Comparison of ENCODE assay signal across 27 mouse cellular contexts in the genomic region with DNA sequence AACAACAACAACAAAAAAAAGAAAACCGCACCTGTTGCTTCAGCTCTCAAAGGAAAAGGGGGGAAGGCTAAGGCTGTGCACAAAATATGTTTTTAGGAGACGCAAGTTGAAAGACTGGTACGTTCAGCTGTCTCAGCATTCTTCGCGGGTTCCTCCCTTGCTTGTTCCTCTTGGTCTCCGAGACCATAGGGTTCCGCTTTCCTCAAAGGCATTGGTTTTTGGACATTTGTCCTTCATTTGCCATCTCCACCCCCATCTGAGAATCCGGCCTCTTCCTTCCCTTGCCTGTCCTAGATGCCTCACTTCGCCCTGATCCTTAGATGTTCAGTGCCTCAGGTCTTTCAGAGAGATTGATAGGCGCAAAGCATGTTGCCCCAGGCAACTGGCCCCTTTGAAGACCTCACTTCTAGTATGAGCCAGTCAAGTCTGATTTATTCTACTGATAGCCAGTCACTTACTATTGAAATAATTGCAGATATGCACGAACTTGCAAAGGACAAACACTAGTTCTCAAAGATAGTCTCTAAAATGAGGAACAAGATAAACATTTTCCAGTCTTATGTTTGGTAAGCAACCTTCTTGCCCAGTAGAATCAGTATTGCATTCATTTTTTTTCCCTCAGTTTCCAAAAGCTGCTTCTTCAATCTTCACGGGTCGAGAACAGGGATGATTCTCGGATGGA.
DNase-seq lines count a peak whose midpoint lies in the region; ATAC-seq and TF ChIP-seq lines count a peak whose summit lies in the region.
"Had no signal": no experiment of that assay in that cellular context is flagged by ENCODE, and none has a peak within 500 bp of the region (broad histone marks: within the 10 kb centered on the region; RNA-seq: fewer than 3 reads in every experiment).

No protein-coding gene starts in this region.

- H3K4me1 ChIP-seq in liver, adult 2 months (ENCODE audit: control insufficient read depth, insufficient read depth, low read length): no peaks in the 10 kb centered on the region
- no peaks in the 10 kb centered on the region for H3K4me1 ChIP-seq in liver, embryonic 12.5 days
- H3K4me1 ChIP-seq: forebrain, embryonic 13.5 days; heart, embryonic 10.5 days; limb, embryonic 10.5 days; limb, embryonic 15.5 days; liver, embryonic 15.5 days; midbrain, embryonic 12.5 days; neural tube, embryonic 13.5 days had no signal

- no peak overlapping the region for H3K4me2 ChIP-seq in liver, embryonic 12.5 days
- H3K4me2 ChIP-seq: forebrain, embryonic 13.5 days; hindbrain, embryonic 14.5 days; limb, embryonic 15.5 days; liver, embryonic 15.5 days; lung, embryonic 14.5 days; midbrain, embryonic 12.5 days; neural tube, embryonic 13.5 days had no signal

- TF ChIP-seq POLR2A in liver, adult 2 months (IDR thresholded peaks at IDR 0.05; ENCODE audit: extremely low read depth, insufficient read depth, low read length): no peak

- no peak overlapping the region for H3K9ac ChIP-seq in liver, adult 2 months (ENCODE audit: low read depth, low read length)
- H3K9ac ChIP-seq in liver, embryonic 12.5 days: no peak overlapping the region
- H3K9ac ChIP-seq: forebrain, embryonic 13.5 days; hindbrain, embryonic 14.5 days; limb, embryonic 15.5 days; liver, embryonic 15.5 days; lung, embryonic 14.5 days; midbrain, embryonic 12.5 days; neural tube, embryonic 13.5 days had no signal

- no peaks in the 10 kb centered on the region for H3K36me3 ChIP-seq in liver, adult 2 months (ENCODE audit: control insufficient read depth, insufficient read depth, low read length)
- H3K36me3 ChIP-seq in liver, embryonic 12.5 days: no peaks in the 10 kb centered on the region
- H3K36me3 ChIP-seq: heart, embryonic 10.5 days; limb, embryonic 10.5 days; limb, embryonic 15.5 days; liver, embryonic 15.5 days; midbrain, embryonic 12.5 days; neural tube, embryonic 13.5 days had no signal

- DNase-seq in heart, adult 9 months (ENCODE audit: low spot score in 2 of 2): peak; percentile 24 to 52
- no peak for DNase-seq in heart, postnatal 25 days (ENCODE audit: low spot score)
- peak; percentile 24 for DNase-seq in liver, adult 2 months (ENCODE audit: extremely low read depth, low read depth, low spot score)
- DNase-seq in urinary bladder, postnatal 36 days (ENCODE audit: low spot score in 2 of 2): peak; percentile 13 to 19
- DNase-seq in urinary bladder, adult 18-20 months (ENCODE audit: low spot score in 2 of 2): no peak
- DNase-seq in cerebellum, postnatal 36 days: no peak
- DNase-seq: adrenal gland, adult 8-10 months; cerebellum, adult 8-10 months; cerebellum, postnatal 25 days; kidney, postnatal 14 days; lung, embryonic 14.5 days; right cerebral cortex, postnatal 14 days; thymus, adult 18-20 months; thymus, postnatal 4 days had no signal

- peaks cover 6% of the 10 kb centered on the region for H3K9me3 ChIP-seq in liver, embryonic 12.5 days (replicated peaks)
- H3K9me3 ChIP-seq: forebrain, embryonic 13.5 days; limb, embryonic 10.5 days; limb, embryonic 15.5 days; liver, embryonic 15.5 days; midbrain, embryonic 12.5 days; neural tube, embryonic 13.5 days had no signal

- no peak for ATAC-seq in liver, embryonic 12.5 days
- ATAC-seq: CD4-positive, CD25-positive, alpha-beta regulatory T cell, adult 4 months; forebrain, embryonic 13.5 days; intestine, postnatal 0 days had no signal

- H3K27me3 ChIP-seq in liver, adult 2 months (ENCODE audit: control insufficient read depth, insufficient read depth, low read length): no peaks in the 10 kb centered on the region
- H3K27me3 ChIP-seq in liver, embryonic 12.5 days (replicated peaks): no peaks in the 10 kb centered on the region
- H3K27me3 ChIP-seq: forebrain, embryonic 13.5 days; limb, embryonic 15.5 days; liver, embryonic 15.5 days; midbrain, embryonic 12.5 days; neural tube, embryonic 13.5 days had no signal

- H3K79me2 ChIP-seq in liver, adult 2 months (ENCODE audit: control insufficient read depth, insufficient read depth, low read length): no peaks in the 10 kb centered on the region

- WGBS in liver, adult 2 months: 90% methylated on average over 14 of the region's 14 CpGs
- 68% methylated on average over 14 of the region's 14 CpGs for WGBS in liver, embryonic 12.5 days (ENCODE audit: insufficient replicate concordance)

- no peak overlapping the region for H3K27ac ChIP-seq in liver, adult 2 months (replicated peaks; ENCODE audit: insufficient read depth, low read depth, low read length)
- H3K27ac ChIP-seq in liver, embryonic 12.5 days: no peak overlapping the region
- H3K27ac ChIP-seq: forebrain, embryonic 13.5 days; heart, embryonic 10.5 days; hindbrain, embryonic 14.5 days; layer of hippocampus, adult 2 months; limb, embryonic 10.5 days; limb, embryonic 15.5 days; liver, embryonic 15.5 days; midbrain, embryonic 12.5 days; neural tube, embryonic 13.5 days; stomach, postnatal 0 days had no signal

- no peak overlapping the region for H3K4me3 ChIP-seq in liver, adult 2 months (ENCODE audit: insufficient read depth, low read depth, low read length)
- H3K4me3 ChIP-seq in liver, embryonic 12.5 days: no peak overlapping the region
- H3K4me3 ChIP-seq: forebrain, embryonic 13.5 days; heart, embryonic 10.5 days; layer of hippocampus, adult 2 months; limb, embryonic 10.5 days; limb, embryonic 15.5 days; liver, embryonic 15.5 days; midbrain, embryonic 12.5 days; neural tube, embryonic 13.5 days had no signal

- no peak for TF ChIP-seq CTCF in liver, adult 2 months (IDR thresholded peaks at IDR 0.05; ENCODE audit: low read depth, low read length)

- intact Hi-C loops in heart, postnatal 25 days (cut with DNase I): no loop called here

Comparison
In these comparisons a context has a peak if more than half of its experiments do, and no peak if none do; other contexts are left out.
1. DNase-seq: peak in heart, adult 9 months (2 of 2), liver, adult 2 months (single experiment) and urinary bladder, postnatal 36 days (2 of 2); none in heart, postnatal 25 days (single experiment), urinary bladder, adult 18-20 months (0 of 2) and cerebellum, postnatal 36 days (0 of 2).